Mouse (Mus musculus): Measurements from ENCODE around the gene Ift80. TPM values are rescaled to one million over a fixed set of nuclear protein-coding genes. Genes with fewer than 3 reads are reported as not detected.
"Not testable (repeated sequence)": the region's sequence is repeated elsewhere in the genome, so short reads cannot be mapped to it uniquely, and the experiment has no call there.

The Ift80 gene
- polyA plus RNA-seq, 1 experiment from 2014 or later: 9.7 TPM

DNA sequence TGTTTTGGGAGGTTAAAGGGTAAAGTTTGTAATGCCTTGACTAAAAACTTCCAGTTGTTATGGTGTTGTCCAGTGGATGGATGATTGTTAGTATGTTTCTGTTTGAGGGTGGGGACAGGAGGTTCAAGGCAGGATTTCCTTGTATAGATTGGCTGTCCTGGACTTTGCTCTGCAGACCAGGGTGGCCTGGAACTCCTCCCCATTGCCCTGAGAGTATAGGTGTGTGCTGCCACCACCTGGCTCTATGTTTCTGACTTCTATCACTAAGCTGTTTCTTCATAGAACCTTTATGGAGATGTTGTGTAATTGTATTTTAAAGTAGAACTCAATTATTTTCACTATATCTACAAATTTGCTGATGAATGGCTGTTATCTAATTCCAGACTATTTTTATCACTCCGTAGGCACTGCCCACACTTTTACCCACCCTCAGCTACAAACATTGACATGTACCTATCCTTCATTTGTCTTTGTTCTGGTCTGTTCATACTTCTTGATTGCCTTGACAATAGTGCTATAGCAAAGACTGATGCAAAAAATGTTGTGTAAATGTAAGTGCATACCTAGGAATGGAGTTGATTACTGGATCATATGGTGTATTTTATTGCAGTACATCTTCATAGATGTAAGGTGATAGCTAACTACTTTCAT, 21.9 kb upstream of the Ift80 start:
- Histone ChIP-seq H3K4me3 (replicated peaks) (no peak overlapping the region), H3K9me3 (no peaks in the 10 kb centered on the region), H3K27ac (no peak overlapping the region), H3K4me2 (replicated peaks) (no peak overlapping the region), H3K36me3 (peaks cover 23% of the 10 kb centered on the region), H3K4me1 (replicated peaks) (no peaks in the 10 kb centered on the region), H3K27me3 (replicated peaks) (no peaks in the 10 kb centered on the region), H3K9ac (no peak overlapping the region)
- 84% methylated on average over 1 of the region's 1 CpGs for WGBS
- peak; percentile 97 for ATAC-seq

DNA sequence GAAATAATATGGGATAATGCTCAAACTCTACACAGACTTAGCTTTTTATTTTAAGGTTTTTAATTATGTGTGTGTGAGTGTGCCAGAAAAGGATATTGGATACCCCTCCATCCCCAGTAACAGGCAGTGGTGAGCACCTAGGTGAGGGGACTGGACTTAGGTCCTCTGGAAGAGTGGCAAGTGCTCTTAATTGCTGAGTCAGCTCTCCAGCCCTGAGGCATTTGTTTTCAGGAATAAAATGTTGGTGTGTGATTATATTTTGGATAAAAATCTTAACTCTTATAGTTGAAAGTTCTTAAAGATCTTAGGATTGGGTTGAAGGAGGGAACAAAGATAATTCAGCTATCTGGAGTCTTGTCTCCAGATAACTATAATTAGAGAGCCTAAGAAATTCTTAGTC, 16.4 kb upstream of the Ift80 start:
- H3K4me2 ChIP-seq (replicated peaks): no peak overlapping the region
- no peak for ATAC-seq
- no peak overlapping the region for H3K27ac ChIP-seq
- peaks cover 16% of the 10 kb centered on the region for H3K36me3 ChIP-seq
- no peaks in the 10 kb centered on the region for H3K4me1 ChIP-seq (replicated peaks)
- no peaks in the 10 kb centered on the region for H3K27me3 ChIP-seq (replicated peaks)
- H3K9ac ChIP-seq: no peak overlapping the region
- no peaks in the 10 kb centered on the region for H3K9me3 ChIP-seq
- H3K4me3 ChIP-seq (replicated peaks): no peak overlapping the region

DNA sequence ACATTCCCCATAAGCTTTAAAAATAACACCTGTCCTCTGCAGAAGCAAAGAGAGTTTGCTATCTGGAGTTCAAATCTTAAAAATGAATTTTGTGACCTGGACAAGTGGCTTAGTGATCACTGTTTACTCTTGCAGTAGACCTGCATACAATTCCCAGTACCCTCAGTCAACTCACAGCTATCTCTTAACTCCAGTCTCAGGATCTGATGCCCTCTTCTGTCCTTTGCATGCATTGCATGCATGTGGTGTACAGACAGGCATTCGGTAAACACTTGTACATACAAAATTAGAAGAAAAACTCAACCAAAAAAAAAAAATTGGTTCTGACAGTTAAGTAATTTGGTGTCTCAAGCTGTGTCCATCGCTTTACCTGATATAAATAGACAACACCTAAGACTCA, 15.9 kb upstream of the Ift80 start:
- Histone ChIP-seq H3K27me3 (replicated peaks) (no peaks in the 10 kb centered on the region), H3K9me3 (no peaks in the 10 kb centered on the region), H3K4me2 (replicated peaks) (no peak overlapping the region), H3K27ac (no peak overlapping the region), H3K4me1 (replicated peaks) (no peaks in the 10 kb centered on the region), H3K4me3 (replicated peaks) (no peak overlapping the region), H3K36me3 (peaks cover 16% of the 10 kb centered on the region), H3K9ac (no peak overlapping the region)
- 93% methylated on average over 2 of the region's 2 CpGs for WGBS
- ATAC-seq: no peak

DNA sequence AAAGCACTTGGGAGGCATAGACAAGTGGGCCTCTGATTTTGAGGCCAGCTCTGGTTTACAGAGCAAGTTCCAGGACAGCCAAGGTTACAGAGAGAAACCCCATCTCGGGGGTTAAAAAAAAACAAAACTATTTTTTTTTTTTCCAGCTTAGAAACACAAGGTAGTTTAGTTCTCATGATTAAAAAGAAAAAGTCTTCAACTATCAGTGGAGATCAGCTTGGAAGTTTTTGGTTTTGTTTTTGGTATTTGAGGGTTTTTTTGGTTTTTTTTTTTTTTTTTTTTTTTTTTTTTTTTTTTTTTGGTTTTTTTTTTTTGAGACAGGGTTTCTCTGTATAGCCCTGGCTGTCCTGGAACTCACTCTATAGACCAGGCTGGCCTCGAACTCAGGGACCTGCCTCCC, 14.3 kb upstream of the Ift80 start:
- H3K9ac ChIP-seq; H3K4me1 ChIP-seq (replicated peaks); ATAC-seq; H3K9me3 ChIP-seq; H3K4me3 ChIP-seq (replicated peaks); H3K27me3 ChIP-seq (replicated peaks); H3K27ac ChIP-seq; H3K4me2 ChIP-seq (replicated peaks): not testable (repeated sequence)
- 99% methylated on average over 2 of the region's 2 CpGs for WGBS
- H3K36me3 ChIP-seq: peaks cover 16% of the 10 kb centered on the region

DNA sequence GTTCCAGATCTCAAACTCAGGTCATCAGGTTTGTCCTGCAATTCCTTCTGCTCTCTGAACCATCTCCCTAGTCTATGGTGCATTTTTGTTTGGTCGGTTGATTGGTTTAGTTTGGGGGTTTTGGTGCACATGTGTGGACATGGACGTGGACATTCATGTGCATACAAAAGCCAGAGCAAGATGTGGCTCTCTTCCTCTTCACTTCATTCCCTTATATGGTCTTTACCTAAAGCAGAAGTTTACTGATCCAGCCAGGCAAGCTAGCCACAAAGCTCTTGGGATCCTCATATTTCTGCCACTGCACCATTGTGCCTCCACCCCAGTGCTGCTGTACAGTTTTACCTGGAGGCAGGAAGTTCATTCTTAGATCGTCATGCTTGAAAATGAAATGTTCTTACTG, 12.8 kb upstream of the Ift80 start:
- H3K36me3 ChIP-seq: peaks cover 13% of the 10 kb centered on the region
- H3K4me2 ChIP-seq (replicated peaks): no peak overlapping the region
- 90% methylated on average over 3 of the region's 3 CpGs for WGBS

DNA sequence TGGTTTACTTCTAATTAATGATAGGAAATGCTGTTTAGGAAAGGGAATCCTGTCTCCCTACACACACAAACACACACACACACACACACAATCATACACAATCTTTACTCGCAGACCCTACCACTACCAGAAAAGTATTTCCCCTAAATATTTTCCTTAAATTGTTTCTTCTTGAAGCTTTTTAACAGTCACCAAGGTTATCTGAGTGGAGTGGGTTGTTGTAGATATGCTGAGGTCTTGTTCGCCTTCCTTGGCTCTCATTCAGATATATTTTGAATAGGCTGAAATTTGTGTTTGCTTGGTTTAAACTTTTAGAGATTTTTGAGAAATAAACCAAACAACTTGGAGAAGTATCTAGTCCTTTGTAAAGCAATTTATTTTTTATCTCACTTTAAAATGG, 4.5 kb upstream of the Ift80 start:
- 79% methylated on average over 2 of the region's 2 CpGs for WGBS
- H3K27ac ChIP-seq: no peak overlapping the region
- no peak for ATAC-seq

More for the DNA sequence above, 12.8 kb upstream of the Ift80 start:
- Histone ChIP-seq H3K4me1 (replicated peaks) (no peaks in the 10 kb centered on the region), H3K9ac (no peak overlapping the region), H3K4me3 (replicated peaks) (no peak overlapping the region), H3K27ac (no peak overlapping the region), H3K27me3 (replicated peaks) (no peaks in the 10 kb centered on the region), H3K9me3 (no peaks in the 10 kb centered on the region)
- ATAC-seq: no peak

DNA sequence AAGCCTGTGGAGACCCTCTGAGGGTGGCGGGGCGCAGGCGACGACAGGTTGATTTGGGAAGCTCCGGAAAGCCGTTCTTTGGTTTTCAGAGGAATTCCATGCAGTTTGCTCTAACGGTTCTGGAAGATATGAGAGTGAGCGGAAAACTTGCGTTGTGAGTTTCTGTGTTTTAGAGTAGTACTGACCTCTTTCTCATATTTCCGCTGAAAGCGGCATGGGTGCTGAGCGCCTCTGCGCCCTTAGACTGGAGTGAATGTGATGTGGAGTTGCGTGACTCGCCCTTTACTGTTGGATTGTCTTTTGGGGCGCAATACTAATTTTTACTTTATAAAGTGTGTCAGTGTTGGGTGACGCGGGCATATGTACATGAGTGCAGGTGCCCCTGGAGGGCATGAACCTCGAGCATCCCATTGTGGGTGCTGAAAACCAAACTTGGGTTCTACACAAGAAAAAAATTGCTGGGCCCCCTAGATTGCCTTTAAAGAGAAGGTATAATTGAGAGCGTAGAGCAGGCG, 1.9 kb upstream of the Ift80 start:
- Histone ChIP-seq H3K27me3 (replicated peaks) (no peaks in the 10 kb centered on the region), H3K9ac (peak overlapping the region; percentile 97)
- 5% methylated on average over 21 of the region's 21 CpGs for WGBS

More for the DNA sequence above, 4.5 kb upstream of the Ift80 start:
- H3K27me3 ChIP-seq (replicated peaks): no peaks in the 10 kb centered on the region
- H3K9me3 ChIP-seq: no peaks in the 10 kb centered on the region
- H3K4me2 ChIP-seq (replicated peaks): no peak overlapping the region
- no peak overlapping the region for H3K4me3 ChIP-seq (replicated peaks)
- H3K4me1 ChIP-seq (replicated peaks): 0 out of 2 replicates have a peak, but pooled peaks cover 4% of the 10 kb centered on the region
- no peaks in the 10 kb centered on the region for H3K36me3 ChIP-seq
- no peak overlapping the region for H3K9ac ChIP-seq

DNA sequence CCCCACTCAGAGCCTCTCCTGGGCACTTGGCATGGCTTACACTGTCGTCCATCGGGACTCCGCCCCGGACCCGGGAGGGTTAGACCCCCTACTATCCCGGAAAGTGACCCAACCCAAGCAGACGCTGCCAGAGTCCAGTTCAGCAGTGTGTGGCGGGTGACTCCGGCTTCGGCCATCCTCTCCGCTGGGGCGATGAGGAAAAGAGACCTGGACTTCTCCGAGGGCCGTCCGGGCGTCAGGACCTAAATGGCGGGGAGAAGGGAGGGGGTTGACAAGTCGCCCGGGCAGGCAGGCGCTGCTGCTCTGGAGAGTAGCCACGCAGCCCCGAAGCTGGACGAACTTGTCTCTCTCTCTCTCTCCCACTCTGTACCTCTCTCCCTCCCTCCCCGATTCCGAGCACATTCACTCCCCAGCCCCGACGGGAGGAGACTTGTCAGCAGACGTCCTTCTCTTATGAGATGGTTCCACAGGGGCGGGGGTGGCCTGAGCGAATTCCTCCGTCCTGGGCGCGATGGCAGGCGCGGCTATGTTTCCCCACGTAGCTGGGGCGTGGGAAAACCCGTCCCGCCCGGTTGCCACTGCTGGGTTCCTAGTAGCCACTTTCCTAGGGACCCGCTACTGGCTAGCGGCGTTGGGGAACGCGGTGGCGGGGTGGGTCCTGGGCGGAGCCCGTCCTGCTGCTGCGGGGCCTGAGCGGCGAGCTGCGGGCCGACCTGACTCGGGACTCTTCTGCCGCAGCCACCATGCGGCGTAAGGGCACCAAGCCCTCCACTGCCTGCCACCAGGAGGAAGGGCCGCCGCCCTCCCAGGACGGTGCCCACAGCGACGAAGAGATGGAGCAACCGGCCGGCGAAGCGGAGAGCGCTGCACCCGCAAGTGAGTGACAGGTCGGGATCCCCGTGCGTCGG, 1.2 kb upstream of the Ift80 start:
- H3K27ac ChIP-seq: peak overlapping the region; percentile 96
- H3K4me2 ChIP-seq (replicated peaks): peak overlapping the region; percentile 80
- WGBS: under 1% methylated on average over 72 of the region's 72 CpGs
- ATAC-seq: peak; percentile 23
- H3K9ac ChIP-seq: peak overlapping the region; percentile 97
- no peaks in the 10 kb centered on the region for H3K27me3 ChIP-seq (replicated peaks)
- H3K4me3 ChIP-seq (replicated peaks): peak overlapping the region; percentile 98
- no peaks in the 10 kb centered on the region for H3K9me3 ChIP-seq
- no peaks in the 10 kb centered on the region for H3K36me3 ChIP-seq
- H3K4me1 ChIP-seq (replicated peaks): 0 out of 2 replicates have a peak, but pooled peaks cover 4% of the 10 kb centered on the region

More for the DNA sequence above, 1.9 kb upstream of the Ift80 start:
- Histone ChIP-seq H3K36me3 (no peaks in the 10 kb centered on the region), H3K9me3 (no peaks in the 10 kb centered on the region), H3K27ac (peak overlapping the region; percentile 96), H3K4me1 (replicated peaks) (0 out of 2 replicates have a peak, but pooled peaks cover 4% of the 10 kb centered on the region), H3K4me3 (replicated peaks) (peak overlapping the region; percentile 98), H3K4me2 (replicated peaks) (peak overlapping the region; percentile 80)
- no peak for ATAC-seq

DNA sequence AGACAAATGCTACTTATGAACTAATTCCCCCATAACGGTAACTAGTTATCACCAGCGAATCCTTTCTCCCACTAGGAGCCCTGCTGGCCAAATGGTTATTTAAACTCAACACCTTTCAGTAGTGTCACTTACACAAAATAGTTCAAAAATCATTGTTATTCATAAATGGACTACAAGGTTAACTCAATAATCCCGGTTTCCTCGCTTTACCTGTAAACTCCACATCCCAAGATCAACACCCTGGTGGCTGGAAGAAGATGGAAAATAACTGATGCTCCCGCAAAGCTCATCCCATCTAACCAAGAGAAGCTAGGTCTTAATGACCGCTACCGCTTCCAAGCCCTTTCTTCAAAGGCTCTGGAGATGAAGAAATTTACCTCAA, 324 bp downstream of the Ift80 start:
- ATAC-seq: no peak; the same call in 1 of the 2 replicates
- no peaks in the 10 kb centered on the region for H3K9me3 ChIP-seq
- no peaks in the 10 kb centered on the region for H3K36me3 ChIP-seq
- WGBS: under 1% methylated on average over 7 of the region's 7 CpGs
- H3K4me3 ChIP-seq (replicated peaks): peak overlapping the region; percentile 98
- 0 out of 2 replicates have a peak, but pooled peaks cover 4% of the 10 kb centered on the region for H3K4me1 ChIP-seq (replicated peaks)
- H3K27me3 ChIP-seq (replicated peaks): no peaks in the 10 kb centered on the region
- H3K9ac ChIP-seq: peak overlapping the region; percentile 20; the same call in 1 of the 2 replicates
- H3K4me2 ChIP-seq (replicated peaks): peak overlapping the region; percentile 61
- no peak overlapping the region for H3K27ac ChIP-seq

DNA sequence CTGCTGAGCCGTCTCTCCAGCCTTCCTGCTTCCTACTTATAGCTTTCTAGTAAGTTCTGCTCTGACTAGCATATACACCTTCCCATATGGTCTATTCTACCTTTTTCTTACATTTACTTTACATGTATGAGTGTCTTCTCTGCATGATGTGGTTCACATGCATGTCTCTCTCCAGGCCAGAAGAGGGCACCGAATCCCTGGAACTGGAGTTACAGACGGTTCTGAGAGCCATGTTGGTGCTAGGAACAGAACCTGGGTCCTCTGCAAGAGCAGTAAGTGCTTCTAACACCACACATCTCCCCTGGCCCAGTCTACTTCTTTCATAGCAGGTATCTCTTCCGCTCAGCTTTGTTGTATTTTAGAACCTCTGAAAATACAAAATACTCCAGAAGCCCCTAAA, 1.6 kb downstream of the Ift80 start:
- Histone ChIP-seq H3K36me3 (no peaks in the 10 kb centered on the region), H3K27me3 (replicated peaks) (no peaks in the 10 kb centered on the region), H3K4me3 (replicated peaks) (no peak overlapping the region), H3K9ac (no peak overlapping the region), H3K9me3 (no peaks in the 10 kb centered on the region), H3K4me1 (replicated peaks) (0 out of 2 replicates have a peak, but pooled peaks cover 4% of the 10 kb centered on the region), H3K4me2 (replicated peaks) (no peak overlapping the region), H3K27ac (no peak overlapping the region)
- no peak for ATAC-seq
- 93% methylated on average over 4 of the region's 4 CpGs for WGBS

DNA sequence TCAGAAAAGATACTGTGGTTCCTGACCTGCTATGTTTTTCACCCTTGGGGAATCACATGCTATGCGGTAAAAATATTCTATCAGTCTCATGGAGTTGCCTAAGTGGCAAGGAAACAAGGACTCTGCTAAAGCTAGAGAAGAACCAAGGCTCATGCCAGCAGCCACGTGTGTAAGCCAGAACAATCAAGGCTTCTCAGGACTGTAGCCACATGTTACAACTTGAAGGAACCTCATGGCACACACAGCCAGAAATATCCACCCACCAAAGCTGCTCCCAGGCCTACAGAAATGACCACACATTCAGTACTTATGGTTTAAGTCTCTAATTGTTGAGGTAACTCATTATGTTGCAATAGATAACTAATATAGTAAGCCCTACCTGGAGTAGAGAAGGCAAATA, 17.8 kb downstream of the Ift80 start:
- Histone ChIP-seq H3K9ac (no peak overlapping the region), H3K9me3 (no peaks in the 10 kb centered on the region), H3K4me2 (replicated peaks) (no peak overlapping the region), H3K36me3 (no peaks in the 10 kb centered on the region), H3K4me1 (replicated peaks) (no peaks in the 10 kb centered on the region), H3K27ac (no peak overlapping the region), H3K4me3 (replicated peaks) (no peak overlapping the region), H3K27me3 (replicated peaks) (no peaks in the 10 kb centered on the region)
- 89% methylated on average over 2 of the region's 2 CpGs for WGBS
- no peak for ATAC-seq

DNA sequence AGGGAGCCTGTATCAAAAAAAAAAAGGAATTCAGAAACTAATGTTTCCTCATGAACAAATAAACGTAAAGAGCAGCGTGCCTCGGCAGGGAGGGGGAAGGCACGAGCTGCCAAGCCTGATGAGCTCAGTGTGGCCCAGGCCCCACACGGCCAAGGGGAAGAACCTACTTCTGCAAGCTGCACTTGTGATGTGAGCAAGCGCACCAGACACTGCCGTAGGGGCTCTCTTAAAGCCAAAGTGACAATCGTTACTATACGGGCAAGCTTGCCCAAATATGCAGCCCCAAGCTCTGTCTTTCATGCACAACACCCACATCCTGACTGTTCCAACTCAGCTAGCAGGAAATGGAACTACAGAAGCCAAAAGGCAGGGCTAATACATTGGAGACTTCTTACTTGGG, 23.5 kb downstream of the Ift80 start:
- no peak overlapping the region for H3K9ac ChIP-seq
- no peak overlapping the region for H3K4me3 ChIP-seq (replicated peaks)
- H3K27me3 ChIP-seq (replicated peaks): no peaks in the 10 kb centered on the region
- no peaks in the 10 kb centered on the region for H3K4me1 ChIP-seq (replicated peaks)
- no peaks in the 10 kb centered on the region for H3K36me3 ChIP-seq
- H3K9me3 ChIP-seq: no peaks in the 10 kb centered on the region
- H3K27ac ChIP-seq: no peak overlapping the region
- H3K4me2 ChIP-seq (replicated peaks): no peak overlapping the region
- 59% methylated on average over 9 of the region's 9 CpGs for WGBS
- ATAC-seq: no peak
